Mouse (Mus musculus) ovary, adult 18-20 months (tissue): ENCODE data around the gene Hmmr.
"Not testable (repeated sequence)": the region's sequence is repeated elsewhere in the genome, so short reads cannot be mapped to it uniquely, and the experiment has no call there.

Experiments used
- DNase-seq: peaks from one replicate; pipeline ENCODE4 v3.0.0; 2022; ENCODE audit warnings: low spot score, mixed read lengths

The Hmmr gene

DNA sequence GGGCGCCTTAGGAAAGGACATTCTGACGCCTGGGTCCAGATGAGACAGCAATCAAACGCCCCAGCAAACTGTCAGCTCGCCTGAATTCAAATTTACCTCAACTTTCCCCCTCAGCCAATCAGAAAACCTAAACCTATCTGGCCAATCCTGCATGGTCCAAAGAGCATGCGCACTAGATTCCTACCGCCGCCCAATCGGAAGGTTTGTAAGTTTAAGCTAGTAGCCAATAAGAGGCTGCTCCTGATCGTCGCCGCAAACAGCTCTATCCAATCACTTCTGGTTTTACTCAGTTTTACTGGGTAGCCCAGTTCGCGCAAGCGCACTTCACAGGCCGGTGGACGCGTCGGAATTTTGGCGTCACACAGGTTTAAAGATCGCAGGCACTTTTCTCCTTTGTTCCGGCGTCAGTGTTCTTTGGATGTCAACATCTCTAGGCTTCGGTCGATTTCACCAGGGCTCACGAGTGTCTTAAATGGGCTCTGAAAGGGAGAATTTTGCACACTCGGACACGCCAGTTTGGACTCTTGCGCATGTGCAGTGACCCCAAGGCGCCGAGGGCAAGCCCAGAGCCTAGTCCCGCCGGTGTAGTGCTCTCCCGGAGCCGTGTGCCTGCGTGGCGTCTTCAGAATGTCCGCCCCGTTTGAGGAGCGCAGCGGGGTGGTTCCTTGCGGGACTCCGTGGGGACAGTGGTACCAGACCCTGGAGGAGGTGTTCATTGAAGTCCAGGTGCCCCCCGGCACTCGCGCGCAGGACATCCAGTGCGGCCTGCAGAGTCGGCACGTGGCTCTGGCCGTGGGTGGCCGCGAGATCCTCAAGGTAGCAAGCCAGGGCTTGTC lies at the start of gene Hmmr, which contains the start of gene Nudcd2:
Gene Hmmr, minus strand, starts transcription at position 84 of the 836 bp plus-strand sequence.
Gene Nudcd2, plus strand, starts transcription at position 329 of the 836 bp plus-strand sequence.
- DNase-seq, result peak; percentile 92

DNA sequence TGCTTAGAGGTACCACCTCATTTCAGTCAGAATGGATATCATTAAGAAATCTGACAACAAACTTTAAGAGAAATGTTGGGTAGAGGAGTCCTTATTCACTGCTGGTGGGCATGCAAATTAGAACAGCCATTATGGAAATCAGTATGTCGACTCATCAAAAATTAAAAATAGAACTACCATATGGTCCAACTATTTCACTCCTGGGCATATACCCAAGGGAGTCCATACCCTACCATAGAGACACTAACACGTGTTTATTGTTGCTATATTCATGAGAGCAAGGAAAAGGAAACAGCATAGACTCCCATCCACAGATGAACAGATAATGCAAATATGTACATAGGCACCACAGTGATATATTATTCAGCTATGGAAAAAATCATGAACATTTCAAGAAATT lies 48.6 kb upstream of the Hmmr start:
- DNase-seq, result no peak

DNA sequence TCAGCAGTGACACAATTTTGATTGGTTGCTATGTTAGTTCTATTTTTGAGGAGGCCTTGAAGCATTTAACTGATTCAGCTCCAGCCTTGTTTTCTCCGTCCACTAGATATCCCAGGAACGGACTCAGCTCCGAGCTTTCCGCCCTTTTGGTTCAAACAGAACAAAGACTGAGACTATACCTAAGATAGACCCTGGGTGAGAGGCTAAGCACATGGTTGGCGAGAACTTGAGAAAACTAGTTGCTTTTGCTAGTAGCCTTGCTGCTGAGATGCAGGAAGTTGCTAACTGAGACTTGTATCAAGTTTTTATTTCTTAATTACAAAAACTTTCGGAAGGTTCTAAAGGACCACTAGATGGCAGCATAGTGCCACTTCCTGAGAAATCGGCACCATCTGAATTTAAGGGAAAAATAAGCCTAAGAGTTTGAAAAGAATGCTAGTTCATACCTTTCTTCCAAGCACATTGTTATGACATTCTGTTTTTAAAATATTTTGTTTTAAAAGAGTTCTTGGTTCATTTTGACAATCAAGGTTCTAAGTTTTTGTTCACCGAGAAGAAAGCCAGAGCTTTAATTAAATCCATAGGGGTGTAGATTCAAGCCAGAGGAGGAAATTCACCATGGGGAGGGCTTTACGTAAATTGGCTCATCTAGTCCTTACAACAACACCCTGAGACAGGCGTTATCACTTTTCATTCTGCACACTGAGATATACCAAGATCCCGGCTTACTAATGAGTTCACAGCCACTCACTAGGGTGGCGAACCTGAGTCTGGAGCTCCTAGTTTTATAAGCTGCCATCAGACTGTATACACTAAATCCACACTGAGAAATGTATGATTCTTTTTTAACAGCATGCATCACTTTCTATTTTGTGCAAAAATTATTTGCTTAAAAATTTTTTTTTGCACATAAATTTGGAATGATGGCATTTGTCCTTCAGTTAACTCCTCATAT lies 42.4 kb upstream of the Hmmr start:
- no peak for DNase-seq

DNA sequence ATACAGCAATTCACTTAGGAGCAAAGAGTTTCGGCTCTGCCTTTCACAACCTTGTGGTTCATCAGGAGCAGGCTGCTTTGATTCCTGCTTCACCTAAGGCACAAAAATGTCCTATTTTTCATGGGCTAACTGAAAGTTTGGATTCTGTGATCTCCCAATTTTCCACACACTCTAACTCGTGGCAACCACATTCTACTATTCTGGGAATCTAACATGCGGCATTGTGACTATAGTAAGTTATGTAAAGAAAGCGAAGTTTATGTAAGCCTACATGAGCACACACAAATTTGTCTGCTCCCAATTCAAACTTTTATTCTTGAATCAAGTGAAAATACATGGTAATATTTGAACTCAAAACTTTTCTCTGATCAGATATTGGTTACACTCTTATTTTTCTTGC lies 31.5 kb upstream of the Hmmr start:
- no peak for DNase-seq

DNA sequence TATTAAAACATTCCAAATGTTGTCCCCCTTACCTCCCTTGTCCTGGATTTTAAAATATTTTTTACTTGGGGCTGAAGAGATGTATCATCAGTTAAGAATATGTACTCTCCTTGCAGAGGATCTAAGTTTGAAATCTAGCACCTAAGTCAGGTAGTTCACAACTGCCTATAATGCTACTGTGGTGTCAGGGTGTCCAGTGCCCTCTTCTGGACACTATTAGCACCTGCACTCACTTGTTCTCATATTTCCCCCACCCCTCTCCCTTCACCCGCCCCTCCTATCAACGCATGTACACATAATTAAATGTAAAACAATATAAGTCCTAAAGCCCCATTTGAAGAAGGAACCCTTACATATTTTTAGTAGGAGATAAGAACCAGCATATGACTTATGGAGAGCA lies 30.2 kb upstream of the Hmmr start:
- no peak for DNase-seq

DNA sequence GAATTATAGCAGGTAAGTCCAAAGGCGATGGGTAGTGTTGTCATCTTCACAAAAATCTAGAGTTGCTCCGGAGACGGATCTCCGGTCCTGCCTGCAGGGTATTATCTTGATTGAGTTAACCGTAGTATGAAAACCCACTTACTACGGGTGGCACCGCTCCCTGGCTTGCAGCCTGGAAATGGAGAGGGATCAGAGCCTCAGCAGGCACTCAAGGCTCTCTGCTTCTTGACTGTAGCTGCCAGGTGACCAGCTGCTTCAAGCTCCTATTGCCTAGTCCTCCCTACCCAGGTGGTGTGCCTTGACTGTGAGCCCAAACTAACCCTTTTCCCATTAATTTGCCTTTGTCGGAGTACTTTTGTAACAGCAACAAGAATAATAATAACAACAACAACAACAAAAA lies 26.7 kb upstream of the Hmmr start:
- no peak for DNase-seq

DNA sequence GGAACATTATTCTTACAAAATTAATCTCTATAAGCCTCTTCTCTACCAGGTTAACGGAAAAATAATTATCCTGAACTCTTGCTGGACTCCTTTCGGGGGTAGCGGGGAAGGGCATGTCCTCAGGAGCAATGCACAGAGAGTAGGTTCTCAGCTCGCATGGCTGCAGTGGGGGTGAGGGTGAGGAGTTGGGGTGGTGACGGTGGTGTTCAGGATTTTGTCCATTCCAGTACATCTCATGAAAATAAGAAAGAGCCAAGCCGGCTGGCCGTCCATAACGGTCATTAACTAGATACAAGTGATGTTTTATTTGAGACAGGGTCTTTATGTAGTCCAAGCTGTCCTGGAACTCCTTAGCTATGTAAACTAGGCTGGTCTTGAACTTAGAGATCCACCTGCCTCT lies 22.7 kb upstream of the Hmmr start:
- no peak for DNase-seq

DNA sequence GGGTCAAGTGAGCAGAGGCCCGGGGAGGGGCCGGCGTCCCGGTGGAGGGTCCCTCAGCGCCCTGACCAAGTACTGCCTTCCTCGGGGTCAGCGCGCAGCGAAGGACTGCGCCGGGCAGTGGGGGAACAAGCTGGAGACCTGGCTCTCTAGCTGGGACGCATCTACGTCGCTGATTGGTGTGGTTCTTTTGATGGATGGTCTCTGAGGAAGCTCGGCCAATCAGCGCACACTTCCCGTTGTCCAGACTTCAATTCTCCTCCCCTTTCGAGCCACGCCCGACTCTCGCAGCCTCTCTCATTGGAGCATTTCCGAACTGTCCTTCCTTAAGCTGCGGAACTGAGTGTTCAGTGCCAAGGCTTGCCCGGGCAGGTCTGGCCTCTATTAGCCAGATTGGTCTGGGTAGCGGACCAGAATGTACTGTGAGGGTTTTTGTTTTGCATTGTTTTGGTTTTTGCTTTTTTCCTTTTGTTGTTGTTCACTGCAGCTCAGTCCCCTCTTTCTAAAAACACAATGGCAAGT lies 21.9 kb upstream of the Hmmr start, which contains the start of gene Ccng1:
Gene Ccng1, minus strand, starts transcription at position 203 of the 519 bp plus-strand sequence.
- DNase-seq, result peak; percentile 92

DNA sequence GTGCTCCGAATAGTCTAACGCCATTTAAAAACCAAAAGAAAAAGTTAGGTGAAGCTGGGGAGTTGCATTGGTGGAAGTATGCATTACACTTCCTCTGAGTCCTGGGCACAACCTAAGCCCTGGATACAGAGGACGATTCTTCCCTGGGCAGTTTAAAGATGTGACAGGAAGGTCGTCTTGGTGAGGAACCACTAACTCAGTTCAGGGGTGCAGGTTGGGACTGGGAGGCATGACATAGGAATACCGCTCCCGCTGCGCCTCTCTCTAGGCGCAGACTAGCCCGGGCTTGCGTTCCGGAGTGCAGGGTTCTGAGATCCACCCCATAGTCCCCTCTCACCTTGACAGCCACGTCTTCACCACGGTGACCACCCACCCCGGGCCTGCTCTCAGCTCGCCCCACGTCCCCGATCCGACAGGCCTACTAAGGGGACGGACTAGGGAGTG lies 21.5 kb upstream of the Hmmr start:
- DNase-seq, result no peak

DNA sequence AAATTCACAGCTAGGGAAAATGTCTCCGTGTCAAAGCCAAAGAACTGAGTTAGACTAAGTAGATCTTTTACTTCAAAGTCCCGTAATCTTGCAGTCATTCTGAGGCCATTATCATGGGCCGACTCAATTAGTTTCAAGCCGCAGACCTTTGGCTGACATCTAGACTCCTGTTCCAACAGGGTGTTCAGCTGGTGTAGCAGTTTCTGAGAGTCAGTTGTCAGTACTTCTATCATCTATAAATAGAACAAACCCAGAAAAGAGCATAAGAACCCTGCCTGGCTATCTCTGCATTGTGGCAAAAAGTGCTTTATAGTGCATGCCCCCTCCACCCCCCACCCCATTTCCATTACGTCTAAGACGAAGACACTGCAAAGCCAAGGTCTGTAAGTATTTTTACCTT lies 20.6 kb upstream of the Hmmr start:
- DNase-seq, result no peak

DNA sequence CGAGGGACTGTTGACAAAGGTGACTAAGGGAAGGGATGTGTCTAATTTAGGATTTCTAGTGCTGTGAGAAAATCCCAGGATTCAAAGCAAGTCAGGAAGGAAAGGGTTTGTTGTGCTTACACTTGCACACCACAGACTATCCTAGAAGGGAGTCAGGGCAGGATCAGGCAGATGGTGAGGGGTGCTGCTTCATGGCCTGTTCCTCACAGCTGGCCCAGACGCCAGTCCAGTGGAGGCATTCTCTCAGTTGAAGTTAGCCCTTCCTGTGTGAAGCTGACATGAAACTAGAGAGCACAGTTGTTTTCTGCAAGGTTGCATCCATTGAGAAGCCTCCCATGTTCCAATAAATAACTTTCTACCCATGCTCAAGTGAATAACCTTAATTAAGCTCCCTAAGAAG lies 14.5 kb upstream of the Hmmr start:
- DNase-seq, result no peak

DNA sequence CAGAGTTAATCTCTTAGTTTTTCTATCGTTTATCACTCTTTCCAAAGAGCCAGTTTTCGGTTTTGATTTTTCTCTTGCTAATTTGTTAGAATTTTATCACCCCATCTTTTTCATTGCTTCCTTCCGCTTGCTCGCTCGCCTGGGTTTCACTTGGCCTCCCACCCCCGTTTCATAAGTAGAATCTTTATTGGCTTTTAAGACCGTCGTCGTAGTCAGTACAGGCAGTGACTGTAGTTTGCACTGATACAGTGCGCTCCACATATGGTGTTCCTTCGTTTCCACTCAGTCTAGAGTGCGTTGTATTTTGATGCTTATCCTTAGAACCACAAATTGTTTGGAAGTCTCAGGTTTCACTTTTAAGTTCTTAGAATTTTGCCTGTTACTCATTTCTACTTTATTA lies 13.1 kb upstream of the Hmmr start:
- DNase-seq, result no peak

DNA sequence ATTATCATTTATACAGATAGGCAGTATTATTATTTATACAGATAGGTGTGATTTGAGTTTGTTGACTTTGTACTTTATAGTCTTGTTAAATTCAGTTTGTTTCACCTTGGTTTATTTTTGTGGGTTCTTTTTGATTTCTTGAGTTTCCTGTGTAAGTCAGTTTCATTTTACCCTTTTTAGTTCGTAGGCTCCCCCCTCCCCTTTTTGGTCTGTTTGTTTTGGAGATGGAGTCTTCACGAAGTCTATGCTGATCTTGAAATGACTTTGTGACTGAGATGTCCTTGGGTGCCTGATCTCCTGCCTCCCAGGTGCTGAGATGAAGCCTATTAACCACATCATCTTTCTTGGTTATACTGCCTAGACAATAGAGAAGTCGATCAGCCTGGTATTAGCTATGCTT lies 11.1 kb upstream of the Hmmr start:
- no peak for DNase-seq

DNA sequence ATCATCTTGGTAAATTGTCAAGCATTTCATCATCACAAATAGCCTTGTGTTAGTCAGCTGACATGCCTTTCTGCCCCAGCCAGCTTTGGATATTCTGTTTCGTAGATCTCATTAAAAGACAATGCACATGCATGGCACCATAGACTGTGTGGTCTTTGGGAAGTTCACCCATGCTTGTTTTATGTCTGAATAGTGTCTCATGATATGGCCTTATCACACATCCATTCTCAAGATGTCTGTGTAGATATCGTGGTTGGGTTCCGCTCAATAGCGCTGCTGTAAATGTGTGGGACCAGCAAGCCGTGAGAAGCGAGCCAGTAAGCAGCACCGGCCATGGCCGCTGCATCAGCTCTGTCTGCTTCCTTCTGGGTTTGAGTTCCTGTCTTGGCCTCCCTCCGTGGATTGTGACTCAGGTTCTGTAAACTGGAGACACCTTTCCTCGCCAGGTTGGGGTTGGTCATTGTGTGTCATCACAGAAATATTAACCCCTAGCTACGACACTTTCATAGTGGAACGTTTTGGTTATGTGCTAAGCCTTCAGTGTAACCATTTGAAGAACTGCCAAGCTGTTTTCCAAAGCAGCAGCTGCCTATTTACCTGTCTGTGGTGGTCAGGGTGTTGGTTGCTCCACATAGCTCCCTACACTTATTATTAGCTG lies 8.5 kb upstream of the Hmmr start:
- DNase-seq, result no peak

DNA sequence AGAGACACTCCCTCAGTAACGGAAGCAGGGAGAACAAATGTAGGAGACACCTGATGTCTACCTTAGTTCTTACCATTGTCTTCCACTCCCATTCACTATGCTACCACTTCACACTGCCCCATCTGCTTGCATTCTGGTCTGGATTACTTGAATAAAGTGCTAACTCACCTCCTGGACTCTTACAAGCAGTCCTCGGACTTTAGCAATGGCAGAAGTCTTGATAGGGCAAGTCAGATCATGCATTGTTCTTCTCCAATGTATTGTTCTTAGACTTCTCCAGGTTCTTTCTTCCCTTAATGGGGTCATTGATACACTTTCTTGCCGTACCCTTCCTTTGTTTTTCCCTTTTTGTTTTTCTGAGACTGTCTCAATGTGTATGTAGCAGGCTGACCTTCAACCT lies 4.1 kb upstream of the Hmmr start:
- no peak for DNase-seq

DNA sequence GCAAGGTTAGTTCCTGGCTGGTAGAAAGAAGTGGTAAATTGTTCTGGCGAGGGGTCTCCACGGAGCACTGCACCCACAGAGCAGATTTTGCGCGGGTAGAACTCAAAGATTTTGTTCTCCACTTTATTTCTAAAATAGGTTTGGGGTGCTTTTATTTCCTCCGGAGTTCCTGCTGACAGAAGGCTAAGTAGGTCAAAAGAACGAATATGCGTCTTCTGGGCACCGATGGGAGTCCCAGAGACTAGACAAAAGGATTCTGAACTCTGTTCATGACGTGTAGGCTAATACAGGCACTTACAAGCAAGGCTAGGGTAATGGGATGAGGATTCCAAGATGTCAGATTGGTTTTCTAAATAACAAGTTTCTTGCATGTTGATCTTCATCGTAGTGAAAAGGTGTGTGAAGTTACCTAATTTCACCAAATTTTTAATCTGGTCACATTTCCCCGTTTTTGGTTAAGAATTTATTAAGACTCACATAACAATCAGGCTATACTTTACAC lies 1.1 kb upstream of the Hmmr start:
- no peak for DNase-seq

DNA sequence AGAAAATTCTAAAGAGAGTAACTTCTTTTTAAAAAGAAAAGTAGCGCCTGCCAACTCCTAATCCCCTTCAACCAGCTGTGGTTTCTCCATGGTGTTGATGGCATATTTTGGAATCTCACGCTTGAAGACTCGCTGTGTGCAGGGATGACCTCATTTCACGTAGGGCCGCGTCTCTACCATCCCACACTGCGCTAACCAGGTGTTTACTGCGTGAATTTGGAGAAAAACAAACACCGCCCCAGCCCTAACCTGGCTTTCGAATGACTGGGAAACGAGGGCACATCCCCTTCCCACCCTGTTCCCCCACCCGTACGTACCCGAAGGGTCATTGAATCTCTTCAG lies 254 bp downstream of the Hmmr start:
- DNase-seq, result no peak

DNA sequence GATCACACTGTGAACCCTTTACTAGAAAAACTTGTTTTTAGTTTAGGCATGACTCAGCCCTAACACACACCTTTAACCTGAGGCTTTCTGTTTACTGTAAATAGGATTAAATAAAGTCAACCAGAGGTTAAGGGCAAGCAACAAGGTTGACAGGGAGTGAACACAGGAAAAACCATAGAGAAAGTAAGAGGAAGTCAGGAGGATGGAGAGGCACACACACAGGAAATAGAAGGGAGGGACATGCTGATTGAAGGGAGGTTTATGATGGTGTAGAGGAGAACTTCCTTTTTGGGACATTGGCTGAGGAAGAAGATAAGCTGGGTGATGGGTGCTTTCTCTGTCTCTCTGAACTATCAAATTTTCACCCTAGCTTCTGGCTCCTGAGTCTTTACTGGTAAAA lies 14.9 kb downstream of the Hmmr start:
- DNase-seq, result no peak

DNA sequence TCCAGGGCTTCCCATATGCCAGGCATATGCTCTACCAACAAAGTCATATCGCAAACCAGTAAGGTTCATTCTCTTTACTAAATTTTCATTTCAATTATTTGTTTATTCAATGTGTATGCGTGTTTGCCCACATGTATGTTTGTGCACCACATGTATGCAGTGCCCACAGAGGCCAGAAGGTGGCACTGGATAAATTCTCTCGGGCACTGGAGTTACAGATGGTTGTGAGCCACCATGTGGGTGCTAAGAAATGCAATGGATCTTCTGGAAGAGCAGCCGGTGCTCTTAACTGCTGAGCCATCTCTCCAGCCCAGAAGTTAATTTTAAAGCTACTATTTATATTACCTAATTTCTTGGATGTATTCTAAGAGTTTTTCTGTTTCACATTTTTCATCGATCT lies 17.7 kb downstream of the Hmmr start:
- DNase-seq, result no peak

DNA sequence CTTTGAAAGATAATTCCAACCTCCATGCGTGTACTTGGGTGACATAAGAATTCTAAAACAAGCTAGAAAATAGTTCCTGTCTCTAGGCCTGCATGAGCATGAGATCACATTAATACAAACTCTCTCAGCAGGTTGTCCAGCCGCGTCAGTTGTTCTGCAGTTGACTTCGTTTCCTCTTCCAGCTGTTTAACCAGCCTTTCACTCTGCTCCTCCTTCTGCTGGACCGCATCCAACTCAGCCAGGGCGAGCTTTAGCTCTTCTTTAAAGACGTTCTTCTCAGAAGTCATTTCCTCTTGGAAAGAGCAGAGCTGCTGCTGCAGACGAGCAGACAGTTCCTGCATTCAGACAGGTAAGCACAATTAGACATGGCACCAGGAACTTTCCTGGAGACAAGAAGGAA lies 19.4 kb downstream of the Hmmr start:
- no peak for DNase-seq

DNA sequence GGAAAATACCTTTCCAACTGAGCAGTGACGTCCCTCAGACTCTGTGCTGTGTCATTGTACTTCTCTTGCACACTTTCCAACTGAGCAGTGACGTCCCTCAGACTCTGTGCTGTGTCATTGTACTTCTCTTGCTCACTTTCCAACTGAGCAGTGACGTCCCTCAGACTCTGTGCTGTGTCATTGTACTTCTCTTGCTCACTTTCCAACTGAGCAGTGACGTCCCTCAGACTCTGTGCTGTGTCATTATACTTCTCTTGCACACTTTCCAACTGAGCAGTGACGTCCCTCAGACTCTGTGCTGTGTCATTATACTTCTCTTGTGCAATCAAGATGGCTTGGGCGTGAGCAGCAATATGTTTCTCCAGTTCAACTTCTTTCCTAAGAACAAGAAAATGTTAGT lies 23.3 kb downstream of the Hmmr start:
- DNase-seq, result not testable (repeated sequence)

DNA sequence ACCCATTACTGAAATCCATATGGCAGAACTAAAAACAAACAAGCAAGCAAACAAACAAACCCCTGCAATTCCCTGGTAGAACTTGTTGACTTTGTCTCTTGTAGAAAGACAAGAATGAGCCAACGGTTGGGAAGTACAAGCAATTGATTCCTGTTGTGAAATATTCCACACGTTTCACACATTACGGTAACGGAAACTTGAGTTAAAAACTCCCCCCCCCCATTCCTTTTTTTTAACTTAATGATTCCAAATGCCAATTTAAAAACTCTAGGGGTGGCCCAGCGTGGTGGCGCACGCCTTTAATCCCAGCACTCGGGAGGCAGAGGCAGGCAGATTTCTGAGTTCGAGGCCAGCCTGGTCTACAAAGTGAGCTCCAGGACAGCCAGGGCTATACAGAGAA lies 38.1 kb downstream of the Hmmr start, which contains the start of gene Mat2b:
Gene Mat2b, minus strand, starts transcription at position 101 of the 400 bp plus-strand sequence.
- DNase-seq, result no peak
